Mouse (Mus musculus): ENCODE results near the gene Prpf8. TPM values are rescaled to one million over a fixed set of nuclear protein-coding genes. Genes with fewer than 3 reads are reported as not detected.

Prpf8 gene
- polyA plus RNA-seq, 1 experiment from 2014 or later: 74.2 TPM

GRCm38 (mm10) chr11:75470675-75471074 lies 15.9 kb upstream of the Prpf8 start:
- H3K4me3 ChIP-seq: no peak overlapping the region
- H3K4me2 ChIP-seq (replicated peaks): no peak overlapping the region
- ATAC-seq (ENCODE audit: low FRiP score): no peak
- no peak overlapping the region for H3K9ac ChIP-seq
- WGBS: 78% methylated on average over 3 of the region's 3 CpGs
- peaks cover 6% of the 10 kb centered on the region; the same call in 1 of the 2 replicates for H3K36me3 ChIP-seq
- H3K9me3 ChIP-seq (replicated peaks): no peaks in the 10 kb centered on the region
- no peak overlapping the region for H3K27ac ChIP-seq
- H3K4me1 ChIP-seq: peaks cover 8% of the 10 kb centered on the region; the same call in 1 of the 2 replicates
- 0 out of 2 replicates have a peak, but pooled peaks cover 5% of the 10 kb centered on the region for H3K27me3 ChIP-seq

- H3K36me3 ChIP-seq: no peaks in the 10 kb centered on the region
- ATAC-seq (ENCODE audit: low FRiP score): no peak
- no peaks in the 10 kb centered on the region for H3K9me3 ChIP-seq (replicated peaks)
- 92% methylated on average over 11 of the region's 11 CpGs for WGBS
- H3K27me3 ChIP-seq: 0 out of 2 replicates have a peak, but pooled peaks cover 5% of the 10 kb centered on the region
- H3K9ac ChIP-seq: no peak overlapping the region
- no peak overlapping the region for H3K4me3 ChIP-seq
- peaks cover 5% of the 10 kb centered on the region; the same call in 1 of the 2 replicates for H3K4me1 ChIP-seq
- no peak overlapping the region for H3K27ac ChIP-seq
- no peak overlapping the region for H3K4me2 ChIP-seq (replicated peaks)
Measured at GRCm38 (mm10) chr11:75472469-75473081, 14.0 kb upstream of the Prpf8 start.

DNA sequence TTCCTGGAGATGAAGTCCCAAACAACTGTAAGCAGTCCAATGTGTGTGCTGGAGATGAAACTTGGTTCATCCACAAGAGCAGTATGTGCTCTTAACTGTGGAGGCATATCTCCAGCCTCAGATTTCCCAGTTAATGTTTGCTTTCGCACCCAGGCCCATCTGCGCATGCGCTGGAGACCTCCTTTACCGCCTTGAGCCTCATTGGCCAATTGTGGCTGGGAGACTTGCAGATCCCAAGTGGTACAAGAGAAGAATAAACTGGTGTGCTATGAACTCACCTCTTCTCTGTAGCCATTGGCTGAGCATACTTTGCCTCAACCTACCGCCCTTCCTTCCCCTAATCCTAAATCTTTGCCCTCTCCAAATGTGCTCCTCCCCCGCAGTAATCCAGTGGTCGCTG lies 13.2 kb upstream of the Prpf8 start:
- Histone ChIP-seq H3K36me3 (no peaks in the 10 kb centered on the region), H3K27me3 (0 out of 2 replicates have a peak, but pooled peaks cover 2% of the 10 kb centered on the region), H3K9me3 (replicated peaks) (no peaks in the 10 kb centered on the region), H3K9ac (no peak overlapping the region), H3K4me1 (no peaks in the 10 kb centered on the region), H3K27ac (no peak overlapping the region), H3K4me2 (replicated peaks) (no peak overlapping the region), H3K4me3 (no peak overlapping the region)
- no peak for ATAC-seq (ENCODE audit: low FRiP score)
- 66% methylated on average over 7 of the region's 7 CpGs for WGBS

DNA sequence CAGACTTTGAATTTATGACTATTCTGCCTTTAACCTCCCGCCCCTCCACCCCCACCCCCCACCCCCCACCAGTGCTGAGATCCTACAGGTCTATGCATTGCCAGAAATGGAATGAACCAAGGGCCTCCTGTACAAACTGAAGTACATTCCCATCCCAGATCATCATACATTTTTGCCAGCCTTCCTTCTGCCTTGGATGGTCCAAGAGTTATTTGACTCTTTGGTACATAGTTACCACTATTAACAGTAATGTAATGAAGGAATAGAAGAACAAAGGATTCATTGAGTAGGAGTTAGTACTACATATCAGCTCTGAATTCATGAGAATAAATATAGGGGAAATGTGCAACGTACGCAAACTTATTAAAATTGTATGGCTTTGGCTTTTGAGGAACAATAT lies 424 bp upstream of the Prpf8 start:
- Histone ChIP-seq H3K27me3 (no peaks in the 10 kb centered on the region), H3K36me3 (peaks cover 26% of the 10 kb centered on the region), H3K4me1 (peaks cover 13% of the 10 kb centered on the region), H3K4me3 (0 out of 2 replicates have a peak overlapping the region, but pooled peaks have one; percentile 97), H3K4me2 (replicated peaks) (peak overlapping the region; percentile 44), H3K9ac (no peak overlapping the region), H3K9me3 (replicated peaks) (no peaks in the 10 kb centered on the region), H3K27ac (peak overlapping the region; percentile 44)
- 23% methylated on average over 3 of the region's 3 CpGs for WGBS
- ATAC-seq (ENCODE audit: low FRiP score): peak; percentile 62

- H3K4me1 ChIP-seq: peaks cover 13% of the 10 kb centered on the region
- WGBS: 45% methylated on average over 6 of the region's 6 CpGs
- no peaks in the 10 kb centered on the region for H3K9me3 ChIP-seq (replicated peaks)
- no peaks in the 10 kb centered on the region for H3K27me3 ChIP-seq
- H3K36me3 ChIP-seq: peaks cover 39% of the 10 kb centered on the region
- peak overlapping the region; percentile 96 for H3K9ac ChIP-seq
- peak overlapping the region; percentile 97 for H3K4me3 ChIP-seq
- H3K27ac ChIP-seq: no peak overlapping the region
- peak overlapping the region; percentile 94 for H3K4me2 ChIP-seq (replicated peaks)
- no peak for ATAC-seq (ENCODE audit: low FRiP score)
Measured at GRCm38 (mm10) chr11:75487496-75487895, 880 bp downstream of the Prpf8 start.

DNA sequence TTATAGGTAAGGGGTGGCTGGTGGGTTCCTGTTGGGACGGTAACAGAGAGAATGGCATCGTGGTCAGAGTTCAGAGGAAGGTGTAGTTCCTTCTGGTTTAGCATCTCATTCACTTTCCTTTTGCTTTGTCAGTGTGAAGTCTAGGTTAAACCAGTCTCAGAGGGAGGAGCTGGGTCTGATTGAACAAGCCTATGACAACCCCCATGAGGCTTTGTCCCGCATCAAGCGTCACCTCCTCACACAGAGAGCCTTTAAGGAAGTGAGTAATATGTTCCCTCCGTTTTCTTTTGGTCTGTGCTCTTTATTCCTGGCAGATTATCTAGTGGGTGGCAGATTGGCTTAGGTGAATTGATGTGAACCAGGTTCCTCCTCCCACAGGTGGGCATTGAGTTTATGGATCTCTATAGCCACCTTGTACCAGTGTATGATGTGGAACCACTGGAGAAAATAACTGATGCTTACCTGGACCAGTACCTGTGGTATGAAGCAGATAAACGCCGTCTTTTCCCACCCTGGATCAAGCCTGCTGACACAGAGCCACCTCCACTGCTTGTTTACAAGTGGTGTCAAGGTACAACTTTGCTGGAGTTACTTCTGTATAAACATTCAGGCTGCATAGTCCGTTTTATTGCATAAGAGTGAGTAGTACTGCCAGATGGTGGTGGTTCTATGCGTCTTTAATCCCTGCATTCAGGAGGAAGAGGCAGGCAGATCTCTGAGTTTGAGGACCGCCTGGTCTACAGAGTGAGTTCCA lies 7.9 kb downstream of the Prpf8 start:
- no peaks in the 10 kb centered on the region for H3K27me3 ChIP-seq
- no peak overlapping the region for H3K9ac ChIP-seq
- no peak overlapping the region for H3K4me2 ChIP-seq (replicated peaks)
- peaks cover 99% of the 10 kb centered on the region for H3K36me3 ChIP-seq
- no peak overlapping the region for H3K4me3 ChIP-seq
- 96% methylated on average over 10 of the region's 10 CpGs for WGBS
- no peaks in the 10 kb centered on the region for H3K9me3 ChIP-seq (replicated peaks)
- no peaks in the 10 kb centered on the region for H3K4me1 ChIP-seq
- no peak overlapping the region for H3K27ac ChIP-seq
- no peak for ATAC-seq (ENCODE audit: low FRiP score)

- Histone ChIP-seq H3K4me3 (no peak overlapping the region), H3K9ac (no peak overlapping the region), H3K4me2 (replicated peaks) (no peak overlapping the region), H3K27me3 (no peaks in the 10 kb centered on the region), H3K9me3 (replicated peaks) (no peaks in the 10 kb centered on the region), H3K27ac (no peak overlapping the region), H3K36me3 (peaks cover 99% of the 10 kb centered on the region), H3K4me1 (no peaks in the 10 kb centered on the region)
- no peak for ATAC-seq (ENCODE audit: low FRiP score)
- 83% methylated on average over 1 of the region's 1 CpGs for WGBS
Measured at GRCm38 (mm10) chr11:75498126-75498525, 11.5 kb downstream of the Prpf8 start.

GRCm38 (mm10) chr11:75508162-75508561 lies 21.5 kb downstream of the Prpf8 start:
- H3K4me3 ChIP-seq: no peak overlapping the region
- no peaks in the 10 kb centered on the region for H3K9me3 ChIP-seq (replicated peaks)
- H3K4me2 ChIP-seq (replicated peaks): no peak overlapping the region
- peaks cover 63% of the 10 kb centered on the region for H3K36me3 ChIP-seq
- H3K27ac ChIP-seq: no peak overlapping the region
- WGBS: 97% methylated on average over 4 of the region's 4 CpGs
- no peak overlapping the region for H3K9ac ChIP-seq
- no peaks in the 10 kb centered on the region for H3K27me3 ChIP-seq
- ATAC-seq (ENCODE audit: low FRiP score): no peak
- peaks cover 22% of the 10 kb centered on the region for H3K4me1 ChIP-seq

DNA sequence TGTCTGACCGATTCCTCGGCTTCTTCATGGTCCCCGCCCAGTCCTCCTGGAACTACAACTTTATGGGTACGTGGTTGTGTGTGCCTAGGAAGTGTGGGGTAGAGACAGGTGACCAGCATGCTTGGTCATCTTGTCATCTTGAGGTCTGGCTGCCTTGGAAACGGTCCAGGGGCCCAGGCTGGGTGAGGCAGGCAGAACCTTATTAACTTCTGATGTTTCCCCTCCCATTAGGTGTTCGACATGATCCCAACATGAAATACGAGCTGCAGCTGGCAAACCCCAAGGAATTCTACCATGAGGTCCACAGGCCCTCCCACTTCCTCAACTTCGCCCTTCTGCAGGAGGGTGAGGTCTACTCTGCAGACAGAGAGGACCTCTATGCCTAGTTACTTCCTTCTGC lies 22.3 kb downstream of the Prpf8 start:
- Histone ChIP-seq H3K27me3 (no peaks in the 10 kb centered on the region), H3K9ac (no peak overlapping the region), H3K4me3 (no peak overlapping the region), H3K4me1 (peaks cover 22% of the 10 kb centered on the region), H3K9me3 (replicated peaks) (no peaks in the 10 kb centered on the region), H3K4me2 (replicated peaks) (no peak overlapping the region), H3K36me3 (peaks cover 57% of the 10 kb centered on the region), H3K27ac (no peak overlapping the region)
- ATAC-seq (ENCODE audit: low FRiP score): no peak
- 80% methylated on average over 8 of the region's 8 CpGs for WGBS

- peak within 1 kb of the TSS; percentile 93 for H3K4me2 ChIP-seq (replicated peaks)
- 3% methylated on average over 43 of the region's 43 CpGs for WGBS
- H3K4me3 ChIP-seq: peak within 1 kb of the TSS; percentile 49
- peak within 1 kb of the TSS; percentile 70 for H3K27ac ChIP-seq
- H3K36me3 ChIP-seq: peaks cover 46% of the 10 kb centered on the region
- H3K9ac ChIP-seq: peak within 1 kb of the TSS; percentile 67
- peak; percentile 82 for ATAC-seq (ENCODE audit: low FRiP score)
- no peaks in the 10 kb centered on the region for H3K27me3 ChIP-seq
- H3K4me1 ChIP-seq: peaks cover 22% of the 10 kb centered on the region
- H3K9me3 ChIP-seq (replicated peaks): no peaks in the 10 kb centered on the region
Measured at GRCm38 (mm10) chr11:75509741-75510626, 23.4 kb downstream of the Prpf8 start, which contains the start of gene Rilp. Gene Rilp (plus strand): TSS chr11:75510094.

GRCm38 (mm10) chr11:75510627-75510993 lies 24.0 kb downstream of the Prpf8 start:
- H3K36me3 ChIP-seq: peaks cover 42% of the 10 kb centered on the region
- H3K27ac ChIP-seq: peak overlapping the region; percentile 70
- WGBS: 2% methylated on average over 24 of the region's 24 CpGs

GRCm38 (mm10) chr11:75511213-75511612 lies 24.6 kb downstream of the Prpf8 start:
- Histone ChIP-seq H3K9me3 (replicated peaks) (no peaks in the 10 kb centered on the region), H3K27me3 (no peaks in the 10 kb centered on the region), H3K4me3 (no peak overlapping the region), H3K27ac (no peak overlapping the region), H3K4me2 (replicated peaks) (no peak overlapping the region), H3K9ac (no peak overlapping the region), H3K4me1 (peaks cover 22% of the 10 kb centered on the region), H3K36me3 (peaks cover 36% of the 10 kb centered on the region)
- 90% methylated on average over 6 of the region's 6 CpGs for WGBS
- ATAC-seq (ENCODE audit: low FRiP score): no peak

More at GRCm38 (mm10) chr11:75510627-75510993, 24.0 kb downstream of the Prpf8 start:
- Histone ChIP-seq H3K4me1 (peaks cover 22% of the 10 kb centered on the region), H3K9me3 (replicated peaks) (no peaks in the 10 kb centered on the region), H3K4me2 (replicated peaks) (peak overlapping the region; percentile 93), H3K9ac (peak overlapping the region; percentile 67), H3K27me3 (no peaks in the 10 kb centered on the region), H3K4me3 (peak overlapping the region; percentile 49)
- peak; percentile 89 for ATAC-seq (ENCODE audit: low FRiP score)

All from hindbrain, embryonic 12.5 days (tissue).